Mouse (Mus musculus): ENCODE results near the gene Wnt9a. TPM values are rescaled to one million over a fixed set of nuclear protein-coding genes. Genes with fewer than 3 reads are reported as not detected.

The Wnt9a gene
- polyA plus RNA-seq (2015; fragmentation: Nextera tagmentation; extraction: Ambion mirVana), result 3.5 and 4.1 TPM in 2 replicates

DNA sequence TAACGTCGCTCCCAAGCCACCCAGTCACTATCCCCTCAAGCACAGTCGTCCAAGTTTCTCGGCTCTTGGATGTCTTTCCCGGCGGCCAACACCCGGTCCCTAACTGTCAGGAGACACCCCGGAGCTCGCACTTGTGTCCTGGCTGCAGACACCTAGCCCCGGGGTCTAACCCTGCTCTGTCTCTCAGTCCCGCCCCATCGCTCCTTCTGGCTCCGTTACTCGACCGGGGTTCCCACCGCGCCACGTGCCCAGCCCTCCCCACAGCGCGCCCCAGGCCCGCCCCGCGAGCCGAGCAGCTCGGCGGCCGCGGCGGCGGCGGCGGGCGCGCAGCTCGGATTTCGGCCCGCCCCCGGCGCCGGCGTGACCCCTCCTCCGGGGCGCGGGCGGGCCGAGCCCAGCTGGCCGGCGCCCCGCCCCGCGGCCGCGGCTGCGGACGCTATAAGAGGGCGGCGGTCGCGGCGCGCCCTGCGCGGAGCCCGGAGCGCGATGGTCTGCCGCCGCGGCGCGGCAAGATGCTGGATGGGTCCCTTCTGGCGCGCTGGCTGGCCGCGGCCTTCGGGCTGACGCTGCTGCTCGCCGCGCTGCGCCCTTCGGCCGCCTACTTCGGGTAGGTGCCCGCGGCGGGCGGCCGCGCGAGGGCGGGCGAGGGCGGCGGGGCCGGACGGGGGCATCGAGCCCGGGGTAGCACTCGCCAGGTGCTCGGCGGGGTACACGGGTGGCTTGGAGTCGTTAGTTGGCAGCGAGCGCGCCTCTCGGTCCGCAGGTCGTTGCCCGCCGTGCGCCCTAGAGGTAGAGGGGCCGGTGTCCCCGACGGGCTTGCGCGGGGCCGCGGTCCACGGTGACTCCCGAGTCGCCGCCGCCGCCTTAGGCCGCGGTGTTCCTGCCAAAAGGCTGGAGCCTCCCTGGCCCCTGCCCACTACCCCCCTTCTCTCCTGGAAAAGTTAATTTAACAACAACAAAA, at the start of gene Wnt9a:
TSS of gene Wnt9a (plus strand) at position 468 of the 961 bp plus-strand sequence.
- H3K4me3 ChIP-seq, result peak within 1 kb of the TSS; percentile 62
- peaks cover 44% of the 10 kb centered on the region for H3K4me1 ChIP-seq (replicated peaks)
- no peak within 1 kb of the TSS for H3K27ac ChIP-seq (replicated peaks)
- peak within 1 kb of the TSS; percentile 57 for H3K9ac ChIP-seq
- peak; percentile 35; the same call in 1 of the 2 replicates for ATAC-seq (ENCODE audit: low FRiP score, low read depth)
- peak within 1 kb of the TSS; percentile 94 for H3K4me2 ChIP-seq
- no peaks in the 10 kb centered on the region for H3K36me3 ChIP-seq
- H3K27me3 ChIP-seq, result peaks cover 58% of the 10 kb centered on the region
- WGBS, result under 1% methylated on average over 77 of the region's 128 CpGs
- no peaks in the 10 kb centered on the region for H3K9me3 ChIP-seq

DNA sequence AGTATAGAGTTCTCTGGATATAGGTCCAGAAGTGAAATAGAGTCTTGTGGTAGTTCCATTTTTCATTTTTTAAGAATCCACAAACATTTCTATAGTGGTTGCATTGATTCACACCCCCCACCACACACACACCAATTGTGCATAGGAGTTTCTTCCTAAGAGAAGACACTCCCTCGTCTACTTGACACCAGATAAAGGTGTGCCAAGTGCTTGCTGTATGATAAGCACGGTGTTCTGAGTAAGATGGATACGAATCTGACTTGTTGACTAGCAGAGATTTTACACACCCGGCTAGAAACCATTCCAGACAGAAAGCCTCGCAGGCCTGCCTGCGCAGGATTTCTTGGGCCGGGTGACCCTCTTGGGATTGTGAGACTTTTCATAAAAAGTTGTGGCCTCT, 47.1 kb upstream of the Wnt9a start:
- Histone ChIP-seq H3K4me1 (replicated peaks) (peaks cover 13% of the 10 kb centered on the region), H3K27me3 (peaks cover 9% of the 10 kb centered on the region; the same call in 1 of the 2 replicates), H3K9ac (no peak overlapping the region), H3K27ac (replicated peaks) (no peak overlapping the region), H3K9me3 (no peaks in the 10 kb centered on the region), H3K36me3 (no peaks in the 10 kb centered on the region), H3K4me3 (no peak overlapping the region), H3K4me2 (no peak overlapping the region)
- WGBS, result 93% methylated on average over 7 of the region's 7 CpGs
- no peak for ATAC-seq (ENCODE audit: low FRiP score, low read depth)

- Histone ChIP-seq H3K9ac (no peak overlapping the region), H3K9me3 (no peaks in the 10 kb centered on the region), H3K4me2 (no peak overlapping the region), H3K27me3 (peaks cover 18% of the 10 kb centered on the region; the same call in 1 of the 2 replicates), H3K4me3 (no peak overlapping the region), H3K36me3 (no peaks in the 10 kb centered on the region), H3K4me1 (replicated peaks) (peaks cover 15% of the 10 kb centered on the region), H3K27ac (replicated peaks) (no peak overlapping the region)
- ATAC-seq (ENCODE audit: low FRiP score, low read depth), result no peak
- WGBS, result 86% methylated on average over 10 of the region's 10 CpGs
Observed at GRCm38 (mm10) chr11:59260706-59261493, 45.8 kb upstream of the Wnt9a start.

GRCm38 (mm10) chr11:59262308-59262707, 44.4 kb upstream of the Wnt9a start:
- Histone ChIP-seq H3K4me3 (no peak overlapping the region), H3K9ac (no peak overlapping the region), H3K4me2 (no peak overlapping the region), H3K27ac (replicated peaks) (no peak overlapping the region), H3K36me3 (no peaks in the 10 kb centered on the region), H3K9me3 (no peaks in the 10 kb centered on the region), H3K4me1 (replicated peaks) (peaks cover 15% of the 10 kb centered on the region), H3K27me3 (peaks cover 27% of the 10 kb centered on the region)
- no peak for ATAC-seq (ENCODE audit: low FRiP score, low read depth)

- peak overlapping the region; percentile 52 for H3K4me3 ChIP-seq
- peak overlapping the region; percentile 59; the same call in 1 of the 2 replicates for H3K27ac ChIP-seq (replicated peaks)
- WGBS, result under 1% methylated on average over 55 of the region's 56 CpGs
- H3K9ac ChIP-seq, result peak overlapping the region; percentile 54
- peaks cover 15% of the 10 kb centered on the region for H3K4me1 ChIP-seq (replicated peaks)
- ATAC-seq (ENCODE audit: low FRiP score, low read depth), result peak; percentile 93
- no peaks in the 10 kb centered on the region for H3K9me3 ChIP-seq
- peaks cover 27% of the 10 kb centered on the region for H3K27me3 ChIP-seq
- H3K4me2 ChIP-seq, result peak overlapping the region; percentile 90
- H3K36me3 ChIP-seq, result no peaks in the 10 kb centered on the region
Observed at GRCm38 (mm10) chr11:59263870-59264563, 42.7 kb upstream of the Wnt9a start.

DNA sequence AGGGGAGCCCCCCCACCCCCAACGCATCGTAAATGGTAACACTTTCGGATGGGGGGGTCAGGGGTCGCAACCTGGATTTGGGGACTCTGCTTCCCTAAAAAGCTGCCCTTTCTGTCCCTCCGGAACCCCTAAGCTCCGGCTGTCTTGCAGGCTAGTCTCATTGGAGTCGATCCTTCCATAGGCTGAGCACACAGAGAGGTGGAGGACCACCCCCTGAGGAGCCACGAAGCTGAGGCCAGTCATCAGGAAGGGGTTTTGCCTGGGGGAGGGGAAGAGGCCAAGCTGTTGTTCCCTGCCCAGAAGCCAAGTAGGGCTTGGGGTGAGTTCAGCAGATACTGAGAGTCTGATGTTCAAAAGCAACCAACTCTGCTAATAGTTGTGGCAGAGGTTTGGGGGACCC, 42.1 kb upstream of the Wnt9a start:
- Histone ChIP-seq H3K4me3 (peak overlapping the region; percentile 52), H3K9ac (peak overlapping the region; percentile 54), H3K27ac (replicated peaks) (no peak overlapping the region), H3K27me3 (peaks cover 27% of the 10 kb centered on the region), H3K9me3 (no peaks in the 10 kb centered on the region), H3K4me1 (replicated peaks) (peaks cover 15% of the 10 kb centered on the region), H3K36me3 (no peaks in the 10 kb centered on the region), H3K4me2 (peak overlapping the region; percentile 90)
- WGBS, result 1% methylated on average over 8 of the region's 8 CpGs
- ATAC-seq (ENCODE audit: low FRiP score, low read depth), result peak; percentile 55; the same call in 1 of the 2 replicates

- H3K4me3 ChIP-seq, result no peak overlapping the region
- H3K9ac ChIP-seq, result no peak overlapping the region
- no peak for ATAC-seq (ENCODE audit: low FRiP score, low read depth)
- H3K9me3 ChIP-seq, result no peaks in the 10 kb centered on the region
- no peak overlapping the region for H3K4me2 ChIP-seq
- no peaks in the 10 kb centered on the region for H3K36me3 ChIP-seq
- WGBS, result 58% methylated on average over 8 of the region's 8 CpGs
- no peak overlapping the region for H3K27ac ChIP-seq (replicated peaks)
- H3K27me3 ChIP-seq, result peaks cover 23% of the 10 kb centered on the region
- peaks cover 15% of the 10 kb centered on the region for H3K4me1 ChIP-seq (replicated peaks)
Observed at GRCm38 (mm10) chr11:59265154-59265813, 41.4 kb upstream of the Wnt9a start.

DNA sequence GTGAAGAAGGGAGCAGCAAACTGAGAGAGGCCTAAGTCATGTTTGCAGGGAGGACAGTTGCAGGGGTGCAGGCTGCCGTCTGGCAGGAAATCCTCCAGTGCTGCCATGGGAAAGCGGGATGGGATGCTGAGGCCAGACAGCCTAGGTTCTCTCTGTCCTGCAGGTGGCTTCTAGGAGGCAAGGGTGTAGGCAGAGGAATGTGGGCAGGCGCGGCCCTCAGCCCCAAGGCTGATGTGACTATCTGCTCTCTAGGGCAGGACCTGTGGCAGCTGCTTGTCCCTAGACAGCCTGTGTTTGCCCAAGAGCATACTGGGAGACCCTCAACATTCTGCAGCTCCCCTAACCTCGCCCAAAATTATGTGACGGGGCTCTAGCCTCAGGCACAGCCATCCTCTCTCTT, 40.0 kb upstream of the Wnt9a start:
- H3K27ac ChIP-seq (replicated peaks), result no peak overlapping the region
- 25% methylated on average over 6 of the region's 6 CpGs for WGBS
- H3K4me2 ChIP-seq, result no peak overlapping the region
- no peaks in the 10 kb centered on the region for H3K36me3 ChIP-seq
- peaks cover 15% of the 10 kb centered on the region for H3K4me1 ChIP-seq (replicated peaks)
- ATAC-seq (ENCODE audit: low FRiP score, low read depth), result no peak
- no peaks in the 10 kb centered on the region for H3K9me3 ChIP-seq
- no peak overlapping the region for H3K9ac ChIP-seq
- no peak overlapping the region for H3K4me3 ChIP-seq
- peaks cover 21% of the 10 kb centered on the region for H3K27me3 ChIP-seq

GRCm38 (mm10) chr11:59274184-59274583, 32.5 kb upstream of the Wnt9a start:
- no peak for ATAC-seq (ENCODE audit: low FRiP score, low read depth)
- Histone ChIP-seq H3K9me3 (no peaks in the 10 kb centered on the region), H3K36me3 (no peaks in the 10 kb centered on the region), H3K4me3 (no peak overlapping the region), H3K27ac (replicated peaks) (no peak overlapping the region), H3K4me2 (no peak overlapping the region), H3K9ac (no peak overlapping the region), H3K27me3 (no peaks in the 10 kb centered on the region), H3K4me1 (replicated peaks) (no peaks in the 10 kb centered on the region)
- WGBS, result 87% methylated on average over 3 of the region's 3 CpGs

DNA sequence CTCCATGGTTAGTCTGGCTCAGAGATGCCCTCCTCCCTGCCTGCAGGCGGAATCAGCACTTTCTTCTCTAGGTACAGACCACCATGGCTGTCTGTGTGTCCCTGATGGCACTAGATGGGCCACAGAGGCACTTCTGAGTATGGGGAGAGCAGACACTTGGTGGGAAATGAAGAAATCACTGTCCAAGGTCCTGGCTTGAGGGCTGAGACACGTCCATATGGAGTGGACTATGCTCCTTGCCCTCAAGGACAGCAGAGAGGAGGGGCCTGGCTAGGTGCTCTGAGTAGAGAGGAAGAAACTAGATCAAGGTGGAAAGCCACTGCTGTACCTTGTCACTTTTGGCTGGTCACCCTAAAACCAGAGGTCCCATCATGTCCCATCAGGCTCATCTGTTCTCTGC, 29.9 kb upstream of the Wnt9a start:
- Histone ChIP-seq H3K27ac (replicated peaks) (no peak overlapping the region), H3K27me3 (no peaks in the 10 kb centered on the region), H3K4me3 (no peak overlapping the region), H3K9ac (no peak overlapping the region), H3K4me1 (replicated peaks) (no peaks in the 10 kb centered on the region), H3K9me3 (no peaks in the 10 kb centered on the region), H3K4me2 (no peak overlapping the region), H3K36me3 (no peaks in the 10 kb centered on the region)
- ATAC-seq (ENCODE audit: low FRiP score, low read depth), result no peak
- WGBS, result 54% methylated on average over 2 of the region's 2 CpGs

DNA sequence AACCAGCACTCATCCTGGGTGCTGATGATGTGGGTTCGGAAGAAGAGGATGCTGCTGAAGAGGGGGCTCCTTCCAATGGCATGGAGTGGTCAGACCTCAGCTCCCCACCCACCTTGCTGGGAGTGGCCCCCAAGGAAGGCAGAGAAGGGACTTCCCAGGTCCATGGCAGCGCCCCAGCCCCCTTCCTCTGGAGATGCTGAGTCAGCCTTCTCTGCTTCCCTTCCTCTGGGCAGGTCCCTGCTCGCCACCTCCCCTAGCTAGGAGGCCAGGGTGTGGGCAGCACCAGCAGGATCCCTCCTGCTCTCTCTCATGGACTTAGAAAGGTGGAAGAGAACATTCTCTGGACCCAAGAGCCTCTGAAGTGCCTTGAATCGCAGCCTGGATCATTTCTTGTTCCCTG, 28.7 kb upstream of the Wnt9a start:
- Histone ChIP-seq H3K4me1 (replicated peaks) (no peaks in the 10 kb centered on the region), H3K4me3 (no peak overlapping the region), H3K9me3 (no peaks in the 10 kb centered on the region), H3K27me3 (no peaks in the 10 kb centered on the region), H3K36me3 (no peaks in the 10 kb centered on the region), H3K4me2 (no peak overlapping the region), H3K27ac (replicated peaks) (no peak overlapping the region), H3K9ac (no peak overlapping the region)
- 77% methylated on average over 4 of the region's 4 CpGs for WGBS
- no peak for ATAC-seq (ENCODE audit: low FRiP score, low read depth)

Measured in hindbrain, embryonic 15.5 days (tissue).